Mouse (Mus musculus) ZHBTc4 (cell line): ENCODE measurements at regions not wholly inside any gene's neighbourhood (a gene's known extent, or its start where the extent isn't known, plus 50 kb on each side); places are given as distances from the start of the nearest gene placed in this dataset.

ENCODE experiments used
- DNase-seq: peaks from one replicate; pipeline ENCODE4 v3.0.0-alpha.2; 2011; ENCODE audit warnings: low read depth, low spot score

- no peak for DNase-seq
Measured at GRCm38 (mm10) chr1:184462481-184463124, 269.8 kb downstream of the Hlx start.

GRCm38 (mm10) chr1:184461411-184461810 lies 271.0 kb downstream of the Hlx start:
- DNase-seq: no peak

- DNase-seq: no peak
Measured at GRCm38 (mm10) chr1:184456727-184457126, 275.7 kb downstream of the Hlx start.

- no peak for DNase-seq
Measured at GRCm38 (mm10) chr1:184454381-184454780, 278.0 kb downstream of the Hlx start.

GRCm38 (mm10) chr1:184453673-184454072 lies 278.7 kb downstream of the Hlx start:
- DNase-seq: peak; percentile 14

- DNase-seq: no peak
Measured at GRCm38 (mm10) chr1:184453061-184453460, 279.4 kb downstream of the Hlx start.

- DNase-seq: no peak
Measured at GRCm38 (mm10) chr1:184451686-184452085, 280.7 kb downstream of the Hlx start.

GRCm38 (mm10) chr1:184449007-184449406 lies 283.4 kb downstream of the Hlx start:
- no peak for DNase-seq

- peak; percentile 66 for DNase-seq
Measured at GRCm38 (mm10) chr1:184447911-184448310, 284.5 kb downstream of the Hlx start.

GRCm38 (mm10) chr1:184447161-184447667 lies 285.2 kb downstream of the Hlx start:
- no peak for DNase-seq

- no peak for DNase-seq
Measured at GRCm38 (mm10) chr1:184444189-184444588, 288.2 kb downstream of the Hlx start.

GRCm38 (mm10) chr1:184442701-184443100 lies 289.7 kb downstream of the Hlx start:
- DNase-seq: no peak

GRCm38 (mm10) chr1:184441005-184441557 lies 291.3 kb downstream of the Hlx start:
- DNase-seq: peak; percentile 20

- no peak for DNase-seq
Measured at GRCm38 (mm10) chr1:184439506-184439905, 292.9 kb downstream of the Hlx start.

GRCm38 (mm10) chr1:184436387-184436786 lies 296.0 kb downstream of the Hlx start:
- no peak for DNase-seq

GRCm38 (mm10) chr1:184428612-184429011 lies 303.8 kb downstream of the Hlx start:
- no peak for DNase-seq

- no peak for DNase-seq
Measured at GRCm38 (mm10) chr1:184428035-184428434, 304.4 kb downstream of the Hlx start.

GRCm38 (mm10) chr1:184425694-184426093 lies 306.7 kb downstream of the Hlx start:
- DNase-seq: no peak

GRCm38 (mm10) chr1:184424035-184424434 lies 308.4 kb downstream of the Hlx start:
- no peak for DNase-seq

- DNase-seq: no peak
Measured at GRCm38 (mm10) chr1:184412596-184412995, 319.8 kb downstream of the Hlx start.

GRCm38 (mm10) chr1:184411066-184411465 lies 321.4 kb downstream of the Hlx start:
- DNase-seq: no peak

- no peak for DNase-seq
Measured at GRCm38 (mm10) chr1:184409986-184410385, 322.4 kb downstream of the Hlx start.

GRCm38 (mm10) chr1:184402985-184403384 lies 329.4 kb downstream of the Hlx start:
- no peak for DNase-seq
